Mouse (Mus musculus) spleen, postnatal 10 days (tissue): ENCODE data around the gene Gm20388.

ENCODE experiments used
- DNase-seq, 2 experiments: peaks; one replicate each; pipeline ENCODE4 v3.0.0; 2021 to 2022; ENCODE audit warnings: low spot score in 2 of 2

Gm20388 gene

GRCm38 (mm10) chr8:123375701-123376100, 3465.1 kb downstream of the Gm20388 start:
- no peak for DNase-seq

GRCm38 (mm10) chr8:123376106-123376505, 3465.5 kb downstream of the Gm20388 start:
- no peak for DNase-seq

DNA sequence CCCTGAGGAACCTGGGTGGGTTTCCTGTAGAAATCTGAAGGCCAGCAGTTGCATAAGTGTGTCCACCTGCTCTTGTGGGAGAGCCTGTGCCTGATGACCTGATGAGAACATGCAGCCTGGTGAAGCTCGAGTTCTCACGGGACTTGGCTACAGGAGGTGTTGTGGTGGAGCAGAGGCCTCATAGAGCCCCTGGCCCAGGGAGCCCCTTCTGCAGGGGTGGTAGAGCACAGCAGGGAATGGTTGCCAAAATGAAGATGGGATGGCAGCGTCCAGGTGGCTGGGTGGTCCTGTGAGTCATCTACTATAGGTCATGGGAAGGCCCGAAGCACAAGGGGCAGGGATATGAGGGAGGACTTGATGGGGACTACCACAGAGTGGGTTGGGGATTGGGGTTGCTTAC, 3471.1 kb downstream of the Gm20388 start:
- DNase-seq, result no peak

DNA sequence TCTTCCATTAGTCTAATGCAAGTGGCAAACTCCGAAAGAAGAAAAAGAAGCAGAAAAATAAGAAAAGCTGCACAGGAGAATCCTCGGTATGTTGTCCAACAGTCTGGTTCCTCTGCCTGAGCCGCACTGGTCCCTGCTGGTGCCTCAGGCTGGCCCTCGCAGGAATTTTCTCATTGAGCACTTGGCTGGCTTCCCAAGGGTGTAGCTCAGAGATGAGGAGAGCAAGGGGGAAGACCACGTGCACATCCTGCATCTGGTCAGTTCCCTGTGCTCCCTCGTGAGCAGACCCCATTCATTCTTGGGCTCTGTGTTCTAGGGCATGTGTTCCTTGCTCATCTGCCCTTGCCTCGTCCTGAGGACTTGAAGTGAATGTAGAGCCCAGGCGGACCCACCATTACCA, 3471.9 kb downstream of the Gm20388 start:
- DNase-seq, result no peak

GRCm38 (mm10) chr8:123384883-123385540, 3474.4 kb downstream of the Gm20388 start:
- DNase-seq, result peak in 1 of 2 experiments; percentile 66

DNA sequence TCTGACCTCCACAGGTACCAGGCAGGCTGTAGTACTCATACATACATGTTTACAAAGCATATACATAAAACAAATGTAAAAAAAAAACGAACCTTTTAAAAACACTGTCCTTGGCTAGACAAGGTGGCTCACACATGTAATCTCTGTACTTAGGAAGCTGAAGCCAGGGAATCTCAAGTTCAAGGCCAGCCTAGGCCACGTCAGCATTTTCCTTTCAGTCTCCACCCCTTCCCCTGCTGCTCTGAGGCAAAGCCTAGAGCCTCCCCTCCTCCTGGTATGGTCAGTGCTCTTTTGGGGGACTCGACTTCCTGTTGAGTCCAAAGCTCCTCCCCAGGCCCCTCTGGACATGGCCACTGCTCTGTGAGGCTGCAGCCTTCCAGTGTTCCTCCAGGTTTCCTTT, 3476.4 kb downstream of the Gm20388 start:
- no peak for DNase-seq

DNA sequence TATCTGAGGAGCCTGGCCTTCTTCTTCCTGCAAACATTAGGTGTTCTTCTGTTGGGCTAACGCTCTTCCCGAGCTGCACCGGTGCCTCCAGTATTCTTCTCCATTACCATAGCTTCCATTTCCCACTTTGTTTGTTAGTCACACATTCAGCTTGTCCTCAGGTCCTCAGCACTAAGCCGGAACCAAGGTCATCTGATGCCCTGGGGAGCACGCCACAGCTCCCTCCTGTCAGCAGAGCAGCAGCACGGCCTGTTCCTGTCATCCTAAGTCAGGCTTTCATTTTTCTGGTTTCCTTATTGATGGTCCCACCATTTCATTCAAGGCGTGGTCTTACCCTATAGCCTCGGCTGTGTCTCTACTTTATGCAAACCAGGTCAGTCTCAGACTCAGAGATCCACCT, 3477.2 kb downstream of the Gm20388 start:
- DNase-seq, result no peak

GRCm38 (mm10) chr8:123389026-123389425, 3478.4 kb downstream of the Gm20388 start:
- DNase-seq, result no peak

DNA sequence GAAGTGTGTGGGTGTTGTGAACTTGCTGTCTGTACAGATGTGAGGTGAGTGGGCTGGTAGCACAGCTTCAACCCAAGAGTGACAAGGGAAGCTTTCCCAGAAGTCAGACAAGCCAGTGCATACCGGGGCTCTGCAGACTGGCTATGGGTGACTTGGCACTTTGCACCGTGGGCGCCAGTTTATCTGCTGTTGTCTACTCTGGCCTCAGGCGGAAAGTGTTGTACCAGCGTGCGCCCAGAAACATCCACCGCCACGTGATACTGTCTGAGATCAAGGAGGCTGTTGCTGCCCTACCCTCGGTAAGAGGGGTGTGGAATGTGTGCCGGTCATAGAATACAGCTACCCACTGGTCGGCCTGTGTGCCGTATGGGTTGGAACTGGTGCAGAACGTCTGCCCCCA, 3487.7 kb downstream of the Gm20388 start:
- no peak for DNase-seq

- DNase-seq, result no peak
Measured at GRCm38 (mm10) chr8:123401936-123402335, 3491.3 kb downstream of the Gm20388 start.

- DNase-seq, result no peak
Measured at GRCm38 (mm10) chr8:123402730-123403326, 3492.2 kb downstream of the Gm20388 start.

GRCm38 (mm10) chr8:123404521-123404920, 3493.9 kb downstream of the Gm20388 start:
- no peak for DNase-seq

DNA sequence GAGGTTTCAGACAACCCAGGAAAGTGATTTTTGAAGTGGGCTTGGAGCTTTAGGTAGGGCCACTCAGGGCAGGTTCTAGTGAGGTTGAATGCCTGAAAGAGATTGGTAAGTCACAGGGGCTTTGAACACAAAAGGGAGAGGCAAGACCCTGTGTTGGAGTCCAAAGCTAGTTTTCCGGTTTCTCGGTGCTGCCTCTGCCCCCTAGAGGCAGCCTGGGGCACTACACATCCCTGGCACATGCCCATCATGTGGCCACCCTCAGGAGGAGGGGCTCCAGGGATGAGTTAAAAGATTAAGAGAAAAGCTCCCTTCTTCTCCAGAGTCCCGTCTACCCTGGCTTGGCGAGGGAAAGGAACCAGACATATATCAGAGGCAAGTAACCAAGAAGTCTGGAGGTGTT, 3496.1 kb downstream of the Gm20388 start, which contains the start of gene Mc1r:
Gene Mc1r (plus strand): TSS at position 322 of the 400 bp plus-strand sequence.
- DNase-seq, result peak; percentile 60 to 80

DNA sequence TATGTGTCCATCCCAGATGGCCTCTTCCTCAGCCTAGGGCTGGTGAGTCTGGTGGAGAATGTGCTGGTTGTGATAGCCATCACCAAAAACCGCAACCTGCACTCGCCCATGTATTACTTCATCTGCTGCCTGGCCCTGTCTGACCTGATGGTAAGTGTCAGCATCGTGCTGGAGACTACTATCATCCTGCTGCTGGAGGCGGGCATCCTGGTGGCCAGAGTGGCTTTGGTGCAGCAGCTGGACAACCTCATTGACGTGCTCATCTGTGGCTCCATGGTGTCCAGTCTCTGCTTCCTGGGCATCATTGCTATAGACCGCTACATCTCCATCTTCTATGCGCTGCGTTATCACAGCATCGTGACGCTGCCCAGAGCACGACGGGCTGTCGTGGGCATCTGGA, 3497.0 kb downstream of the Gm20388 start:
- no peak for DNase-seq

GRCm38 (mm10) chr8:123408586-123409544, 3498.2 kb downstream of the Gm20388 start:
- DNase-seq, result peak in 1 of 2 experiments; percentile 78

DNA sequence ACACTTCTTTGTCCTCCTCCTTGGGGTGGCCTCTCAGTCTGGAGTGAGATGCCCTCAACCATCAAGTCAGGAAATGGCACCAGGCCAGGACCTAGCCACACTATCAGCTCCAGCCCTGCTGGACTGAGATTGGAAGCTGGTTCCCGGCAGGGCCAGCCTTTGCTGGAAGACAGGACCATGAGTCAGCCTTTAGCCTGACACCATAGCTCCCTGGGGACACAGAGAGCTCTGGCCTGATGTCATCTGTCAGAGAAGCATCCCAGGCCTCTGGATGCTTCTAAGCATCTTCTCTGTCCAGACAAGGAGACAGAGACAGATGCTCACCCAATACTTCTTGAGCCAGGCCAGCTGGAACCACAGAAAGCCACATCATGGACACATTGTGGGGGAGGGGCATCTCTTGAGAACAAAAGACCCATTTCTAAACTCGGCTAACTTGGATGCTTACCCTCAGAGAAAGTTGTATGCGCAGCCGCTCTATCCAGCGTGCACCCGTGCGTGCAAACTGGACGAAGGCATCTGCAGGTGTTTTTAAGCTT, 3499.5 kb downstream of the Gm20388 start:
- DNase-seq, result peak in 1 of 2 experiments; percentile 52

GRCm38 (mm10) chr8:123410788-123411187, 3500.1 kb downstream of the Gm20388 start:
- no peak for DNase-seq

GRCm38 (mm10) chr8:123411246-123411645, 3500.6 kb downstream of the Gm20388 start, which contains the start of gene Tubb3:
Gene Tubb3, plus strand, starts transcription at chr8:123411424.
- peak in 1 of 2 experiments; percentile 68 for DNase-seq

GRCm38 (mm10) chr8:123411781-123412327, 3501.2 kb downstream of the Gm20388 start:
- no peak for DNase-seq

GRCm38 (mm10) chr8:123412560-123413170, 3502.0 kb downstream of the Gm20388 start:
- no peak for DNase-seq

- DNase-seq, result no peak
Measured at GRCm38 (mm10) chr8:123414255-123414654, 3503.6 kb downstream of the Gm20388 start.
